Mouse (Mus musculus) heart, adult 8-10 months (tissue): ENCODE results near the gene Serinc3. TPM values are rescaled to one million over a fixed set of nuclear protein-coding genes. Genes with fewer than 3 reads are reported as not detected.
"Not testable (repeated sequence)": the region's sequence is repeated elsewhere in the genome, so short reads cannot be mapped to it uniquely, and the experiment has no call there.

ENCODE experiments used
- DNase-seq: peaks from one replicate; pipeline ENCODE4 v3.0.0; 2022; ENCODE audit warnings: low spot score
- total RNA-seq, 4 experiments: library from RNA; stranded (reverse); gene quantifications; 2 replicates each; pipeline ENCODE4 v1.2.4; 2022

Serinc3 gene
- total RNA-seq = 100 to 1,000 TPM; 272 to 302 (median 297) TPM

DNA sequence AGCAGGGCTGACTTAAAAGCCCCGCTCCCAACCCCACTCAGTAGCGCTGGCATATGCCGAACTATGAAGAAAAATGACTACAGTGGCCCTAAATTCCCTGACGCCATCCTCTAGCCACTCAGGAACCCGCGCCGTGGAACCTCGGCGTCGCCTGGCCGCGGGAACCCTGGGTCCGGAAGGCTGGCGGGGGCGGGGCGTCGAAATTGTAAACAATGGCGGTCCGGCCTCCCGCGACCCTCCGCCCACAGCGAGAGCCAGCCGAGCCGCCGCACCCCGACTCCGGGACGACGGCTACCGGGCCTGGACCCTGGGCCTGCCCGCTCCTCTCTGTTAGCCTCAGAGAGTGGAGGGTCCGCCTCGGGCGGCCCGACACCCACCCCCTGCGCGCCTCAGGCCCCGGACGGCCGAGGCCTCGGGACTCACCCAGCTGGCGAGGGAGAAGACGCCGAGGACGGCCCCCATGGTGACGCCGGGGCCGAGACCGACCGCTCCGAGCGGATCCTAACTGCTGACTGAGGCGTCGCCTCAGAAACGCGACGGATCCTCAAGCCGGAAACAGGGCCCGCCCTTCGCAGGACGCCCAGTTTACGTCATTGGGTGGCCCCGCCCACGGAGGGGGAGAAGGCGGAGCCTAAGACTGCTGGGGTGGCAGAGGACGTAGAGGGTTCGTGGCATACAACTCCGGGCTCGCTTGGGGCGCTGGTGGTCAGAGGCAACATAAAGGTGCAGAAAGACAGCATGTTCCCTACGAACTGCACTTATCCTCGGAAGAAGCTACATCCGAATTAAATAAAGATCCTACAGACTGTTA lies at the start of gene Serinc3:
Serinc3 (minus strand) TSS at position 557 of the 811 bp plus-strand sequence.
- DNase-seq = peak; percentile 99

DNA sequence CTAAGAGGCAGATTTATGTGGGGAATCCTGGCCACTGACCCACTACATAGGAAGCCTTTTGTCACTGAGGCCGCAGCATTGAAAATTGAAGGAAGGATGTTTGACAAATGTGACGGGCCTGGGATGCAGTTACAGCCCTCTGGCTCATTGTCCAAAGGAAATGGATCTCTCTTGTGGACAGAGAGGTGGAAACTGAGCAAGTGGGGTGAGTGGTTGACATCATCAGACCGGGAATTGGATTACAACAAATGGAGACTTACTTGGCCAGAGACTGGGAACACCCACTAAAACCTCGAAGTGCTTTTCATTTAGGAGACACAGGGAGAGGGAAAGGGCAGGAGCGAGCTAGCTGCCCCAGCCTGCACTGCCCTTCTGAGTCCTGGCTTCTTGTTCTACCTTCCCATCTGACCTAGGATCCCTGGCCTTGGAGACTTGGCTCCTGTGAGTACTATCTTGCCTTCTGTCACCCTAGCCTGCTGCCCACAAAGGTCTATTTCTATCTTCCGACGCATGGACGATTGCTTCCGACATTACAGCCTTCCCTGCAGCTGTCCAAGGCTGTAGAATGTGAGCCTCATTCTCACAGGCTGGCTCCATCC lies 48.9 kb upstream of the Serinc3 start:
- peak; percentile 82 for DNase-seq

DNA sequence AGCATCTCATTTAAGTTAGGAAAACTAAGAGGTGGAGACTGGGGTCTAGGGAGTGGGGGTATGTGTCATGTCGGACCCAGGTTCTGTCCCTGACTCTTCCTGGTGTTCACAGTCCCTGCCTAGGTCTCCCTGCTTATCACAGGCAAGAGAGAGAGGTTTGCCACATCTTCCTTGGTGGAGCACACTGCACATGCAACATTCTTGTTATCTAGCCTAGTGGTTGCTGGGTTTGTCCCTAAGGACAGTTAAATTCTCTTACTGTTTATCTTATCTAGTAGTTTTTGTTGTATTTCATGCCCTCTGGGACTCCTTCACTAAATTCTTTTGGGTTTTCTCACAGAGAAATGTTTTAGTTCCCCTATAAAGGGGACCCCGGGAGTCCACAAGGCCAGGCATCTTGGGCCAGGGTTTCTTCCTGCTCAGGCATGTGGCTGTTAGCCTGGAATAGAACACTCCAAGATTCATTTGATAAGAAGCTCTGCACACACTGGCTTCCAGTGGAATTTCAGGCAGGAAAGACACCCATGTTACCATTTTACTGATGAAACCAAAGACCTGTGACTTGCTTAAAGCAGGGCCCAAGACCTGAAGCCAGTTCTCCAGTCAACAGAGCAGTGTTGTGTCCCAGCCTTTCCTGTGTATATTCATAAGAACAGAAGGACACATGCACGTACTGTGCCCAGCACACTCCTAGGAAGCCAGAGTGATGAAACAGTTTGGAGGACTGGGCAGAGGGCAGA lies 48.1 kb upstream of the Serinc3 start:
- no peak for DNase-seq

DNA sequence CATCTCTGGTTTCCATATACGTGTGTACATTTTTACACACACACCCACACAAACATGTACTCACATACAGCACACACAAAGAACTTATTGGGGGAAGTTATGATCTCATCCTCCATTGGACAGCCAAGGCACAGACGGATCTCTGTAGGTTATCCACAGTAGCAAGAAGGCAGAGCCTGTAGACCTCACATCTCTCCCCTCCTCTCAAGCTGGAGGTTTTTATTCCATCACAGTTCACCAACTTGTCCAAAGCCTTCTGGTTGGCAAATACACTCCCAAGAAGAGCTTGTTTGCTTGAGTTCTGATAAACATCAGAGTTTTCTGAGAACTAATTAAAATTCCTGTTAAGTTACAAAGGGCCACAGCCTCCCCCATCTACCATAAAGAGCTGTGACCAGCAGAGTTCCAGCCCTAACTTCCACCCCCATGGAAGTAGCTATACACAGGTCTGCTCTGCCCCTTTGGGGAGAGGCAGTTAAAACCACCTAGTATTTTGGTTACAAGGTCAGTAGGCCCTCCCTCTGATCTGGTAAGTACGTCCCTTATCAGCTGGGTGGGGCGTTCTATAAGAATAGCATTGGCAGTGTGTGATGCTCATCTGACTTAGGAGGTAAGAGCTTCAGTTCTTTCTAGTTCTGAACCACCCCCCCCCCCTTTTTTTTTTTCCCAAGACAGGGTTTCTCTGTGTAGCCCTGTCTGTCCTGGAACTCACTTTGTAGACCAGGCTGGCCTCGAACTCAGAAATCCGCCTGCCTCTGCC lies 47.1 kb upstream of the Serinc3 start:
- no peak for DNase-seq

DNA sequence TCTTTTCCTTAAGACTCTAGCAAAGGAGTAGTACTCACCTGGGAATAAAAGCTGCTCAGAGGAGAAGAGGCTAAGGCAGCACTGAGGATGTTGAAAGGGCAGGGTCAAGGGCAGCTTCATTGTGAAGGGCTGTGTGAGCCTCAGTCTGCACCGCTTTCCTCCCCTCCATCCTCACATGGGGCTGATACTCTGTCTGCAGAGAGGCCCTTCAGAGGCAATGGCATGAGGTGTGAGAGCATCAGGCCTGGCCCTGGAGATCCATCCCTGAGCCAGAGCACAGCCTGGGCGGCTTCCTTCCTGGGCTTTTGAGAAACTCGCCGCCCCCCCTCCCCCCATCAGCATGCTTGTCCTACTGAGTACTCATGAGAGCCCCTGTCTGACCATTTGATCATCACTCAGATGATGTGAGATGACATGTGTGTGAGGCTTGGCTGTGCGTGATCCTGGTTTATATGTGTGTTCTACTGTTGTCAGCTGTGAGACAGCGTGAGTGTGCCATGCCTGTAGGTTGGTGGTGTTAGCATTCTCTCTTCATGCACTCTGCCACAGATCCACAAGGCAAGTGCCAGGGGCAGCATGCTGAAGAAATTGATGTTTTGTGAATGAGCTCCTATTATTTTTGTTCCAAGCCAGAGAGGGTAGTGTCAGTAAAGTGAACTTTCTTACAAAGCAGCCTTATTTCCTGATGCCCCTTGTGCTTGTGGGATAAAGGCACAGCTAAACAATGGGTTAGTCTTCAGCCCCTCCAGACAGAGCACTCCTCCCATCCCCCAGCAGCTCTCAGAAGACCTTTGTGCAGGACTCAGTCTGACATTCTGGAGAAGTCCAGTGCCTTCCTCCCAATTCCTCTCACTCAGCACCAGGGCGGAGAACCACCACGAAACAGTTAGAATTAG lies 45.7 kb upstream of the Serinc3 start:
- DNase-seq = no peak

DNA sequence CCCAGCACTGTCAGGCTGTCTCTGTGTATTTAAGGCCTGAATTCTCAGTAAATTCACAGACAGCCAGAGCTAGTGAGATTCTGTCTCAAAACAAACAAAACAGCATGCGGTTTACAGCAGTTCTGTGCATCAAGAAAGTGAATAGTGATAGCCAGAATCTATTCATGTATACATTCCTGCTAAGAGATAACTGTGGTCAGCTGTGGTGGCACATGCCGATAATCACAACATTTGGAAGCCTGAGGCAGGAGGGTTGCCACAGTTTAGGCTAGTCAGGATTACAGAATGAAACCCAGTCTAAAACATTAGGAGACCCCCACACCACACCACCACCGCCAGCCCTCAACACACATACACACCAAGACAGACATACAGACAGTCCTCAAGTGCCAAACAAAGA lies 44.8 kb upstream of the Serinc3 start:
- DNase-seq = no peak

DNA sequence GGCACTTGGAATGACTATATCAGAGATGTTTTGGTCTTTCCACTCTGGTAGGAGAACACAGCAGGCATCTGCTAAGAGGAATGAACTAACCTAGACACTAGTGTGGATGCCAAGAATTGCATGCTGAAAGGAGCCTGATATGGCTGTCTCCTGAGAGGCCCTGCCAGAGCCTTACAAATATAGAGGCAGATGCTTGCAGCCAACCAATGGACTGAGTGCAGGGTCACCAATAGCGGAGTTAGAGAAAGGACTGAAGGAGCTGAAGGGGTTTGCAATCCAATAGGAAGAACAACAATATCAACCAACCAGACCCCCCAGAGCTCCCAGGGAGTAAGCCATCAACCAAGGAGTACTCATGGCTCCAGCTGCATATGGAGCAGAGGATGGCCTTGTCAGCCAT lies 43.4 kb upstream of the Serinc3 start:
- not testable (repeated sequence) for DNase-seq

DNA sequence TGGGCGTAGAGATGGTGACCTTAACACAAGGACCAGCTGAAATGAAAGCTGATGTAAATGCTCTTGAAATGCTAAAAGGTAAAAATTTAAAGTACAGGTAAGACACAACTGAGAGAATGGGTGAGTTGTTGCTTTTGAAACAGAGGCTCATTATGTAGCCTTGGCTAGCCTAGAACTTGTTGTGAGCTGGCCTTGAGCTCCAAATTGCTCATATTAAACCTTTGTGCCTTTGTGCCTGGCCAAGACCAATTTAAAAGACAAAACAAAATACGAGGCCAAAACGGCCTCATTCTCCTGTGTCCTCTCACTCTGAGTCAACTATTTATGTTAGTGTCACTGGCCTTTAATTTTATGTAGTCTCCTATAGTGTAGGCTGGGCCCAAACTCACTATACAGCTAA lies 42.0 kb upstream of the Serinc3 start:
- DNase-seq = no peak

DNA sequence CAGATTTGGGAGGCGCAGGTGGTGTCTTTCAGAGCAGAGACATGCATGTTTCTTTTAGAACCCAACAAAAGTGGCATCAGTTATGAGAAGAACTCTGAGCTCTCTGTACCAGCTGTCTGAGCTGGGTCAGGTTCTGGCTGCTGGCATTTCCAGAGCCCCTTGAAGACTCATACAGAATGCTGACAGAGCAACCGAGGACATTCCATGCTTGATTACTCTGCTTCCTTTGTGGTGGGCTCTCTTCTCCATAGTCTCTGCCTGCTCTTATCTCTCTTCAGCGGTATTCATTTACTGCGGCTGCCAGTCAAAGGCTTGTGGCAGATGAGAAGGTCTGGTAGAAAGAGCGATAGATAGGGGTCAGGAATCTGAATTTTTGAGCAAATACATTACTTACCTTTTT lies 41.3 kb upstream of the Serinc3 start:
- DNase-seq = no peak

DNA sequence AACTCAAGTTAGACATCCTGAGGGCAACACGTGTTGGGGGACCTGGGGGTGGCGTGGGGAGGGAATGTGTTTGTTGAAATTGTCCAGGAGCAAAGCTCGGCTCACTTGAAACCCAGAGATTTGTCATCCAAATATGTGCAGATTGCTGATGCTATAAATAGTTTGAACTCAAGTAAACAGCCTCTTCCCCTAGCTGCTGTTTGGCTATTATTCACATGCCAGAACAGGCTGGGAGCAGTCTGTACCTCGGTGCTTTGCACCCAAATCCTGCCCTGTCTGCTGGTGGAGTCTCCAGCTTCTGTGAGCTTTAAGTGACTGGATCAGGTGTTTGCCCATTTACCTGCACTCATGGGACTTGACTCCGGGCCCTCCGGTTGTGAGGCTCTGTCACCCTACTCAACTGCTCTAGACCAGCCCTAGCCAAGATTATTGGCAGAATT lies 40.9 kb upstream of the Serinc3 start:
- peak; percentile 78 for DNase-seq

DNA sequence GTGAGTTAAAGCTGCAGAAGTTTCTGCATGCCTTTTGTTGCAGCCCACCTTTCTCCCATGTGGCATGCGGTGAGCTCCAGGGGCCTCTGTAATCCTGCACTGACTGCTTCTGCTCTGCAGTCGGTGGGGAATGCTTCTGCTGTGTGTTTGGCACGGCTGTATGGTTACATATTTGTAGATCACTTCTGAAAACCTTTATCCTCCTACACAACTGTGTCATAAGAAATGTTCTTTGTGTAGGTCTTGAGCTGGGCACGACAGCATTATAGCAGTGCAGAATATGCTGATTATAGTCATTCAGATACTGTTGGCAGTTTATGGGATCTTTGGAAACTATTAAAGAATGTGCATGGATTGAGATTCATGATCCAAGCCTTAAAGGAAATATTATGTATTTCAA lies 40.4 kb upstream of the Serinc3 start:
- DNase-seq = no peak

DNA sequence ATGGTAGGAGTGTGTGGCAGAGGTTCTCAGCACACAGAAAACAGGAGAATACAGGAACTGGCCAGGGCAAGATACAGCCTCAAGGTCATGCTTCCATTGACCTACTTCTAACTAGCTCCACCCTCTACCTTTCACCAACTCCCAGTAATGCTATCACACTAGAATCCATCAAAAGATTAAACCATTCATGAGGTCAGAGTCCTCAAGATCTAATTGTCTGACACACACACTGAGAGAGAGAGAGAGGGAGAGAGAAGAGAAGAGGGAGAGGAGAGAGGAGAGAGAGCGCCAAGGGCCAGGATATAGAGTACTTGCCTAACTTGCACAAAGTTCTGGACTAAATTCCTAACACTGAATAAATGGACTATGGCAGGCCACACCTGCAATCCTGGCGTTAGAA lies 37.4 kb upstream of the Serinc3 start:
- no peak for DNase-seq

DNA sequence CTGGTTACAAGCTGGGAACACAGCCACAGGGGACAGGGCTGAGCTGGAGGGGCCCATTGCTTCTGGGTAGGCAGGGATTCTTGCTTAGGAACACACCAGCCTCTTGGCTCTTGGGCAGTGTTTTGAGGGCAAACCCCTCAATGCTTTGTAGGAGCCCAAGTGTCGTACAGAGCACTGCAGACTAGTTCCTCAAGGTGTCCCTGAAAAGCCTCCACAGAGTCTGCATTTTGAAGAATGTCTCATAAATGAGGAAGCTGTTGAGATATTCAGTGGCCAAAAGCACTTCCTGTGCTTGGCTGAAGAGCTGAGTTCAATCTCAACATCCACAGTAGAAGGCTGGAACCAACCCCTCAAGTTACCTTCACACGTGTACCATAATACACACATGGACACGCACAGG lies 31.8 kb upstream of the Serinc3 start:
- DNase-seq = no peak

DNA sequence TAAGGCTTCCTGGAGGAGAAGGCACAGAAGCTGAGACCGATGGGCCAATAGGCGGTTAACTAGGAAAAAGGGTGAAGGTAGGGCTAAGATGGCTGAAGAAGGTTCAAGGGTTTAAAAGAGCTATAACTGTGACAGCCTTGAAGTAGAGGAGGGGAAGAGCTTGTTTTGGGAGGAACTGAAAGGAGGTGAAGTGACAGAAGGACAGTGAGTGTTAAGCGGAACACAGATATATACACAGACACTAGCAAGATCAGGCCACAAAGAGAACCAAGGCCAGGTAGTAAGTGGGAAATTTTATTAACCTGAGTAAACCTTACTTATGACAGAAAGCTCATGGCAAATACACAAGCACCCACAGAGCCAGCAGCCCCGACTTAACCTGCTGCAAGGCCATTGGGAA lies 31.4 kb upstream of the Serinc3 start:
- DNase-seq = no peak

DNA sequence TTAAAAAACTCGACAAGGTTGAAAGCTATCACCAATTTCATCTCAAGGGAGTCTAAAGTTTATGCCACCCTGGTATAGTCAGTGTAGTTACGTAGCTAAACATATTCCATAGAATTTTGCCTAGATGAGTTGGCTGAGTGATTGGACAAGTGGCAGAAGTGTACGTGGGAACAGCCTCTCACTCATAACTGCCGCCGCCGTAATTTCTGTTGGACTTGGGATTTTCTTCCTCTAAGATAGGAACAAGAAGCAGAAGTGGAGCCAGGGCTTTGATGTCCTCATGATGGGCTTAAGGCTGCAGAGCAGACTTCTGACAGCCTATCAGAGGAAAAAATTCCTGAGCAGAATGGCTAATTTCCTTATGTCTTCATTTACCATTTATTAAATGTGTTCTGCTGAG lies 30.7 kb upstream of the Serinc3 start:
- no peak for DNase-seq

DNA sequence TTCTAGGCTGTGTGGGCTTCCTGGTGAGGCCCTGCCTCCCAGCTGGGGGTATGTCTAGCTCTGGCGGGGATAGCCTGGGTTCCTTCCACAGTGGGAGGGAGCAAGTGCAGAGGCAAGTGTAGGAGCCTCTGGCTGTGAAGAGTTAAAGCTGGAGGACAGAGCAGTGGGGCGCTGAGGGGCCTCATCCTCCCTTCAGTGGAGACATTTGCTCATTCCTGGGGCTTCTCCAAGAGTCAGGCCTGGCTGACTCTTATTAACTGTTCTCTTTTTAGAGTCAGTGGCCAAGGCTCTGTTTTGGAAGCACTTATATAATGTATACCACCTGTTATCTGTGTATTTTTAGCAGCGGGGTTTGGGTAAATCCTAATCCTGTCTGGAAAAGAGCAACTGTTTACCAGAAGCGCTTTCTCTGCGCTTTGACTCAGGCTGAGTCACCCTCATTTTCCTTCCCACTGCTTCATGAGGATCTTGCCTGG lies 30.3 kb upstream of the Serinc3 start:
- no peak for DNase-seq

DNA sequence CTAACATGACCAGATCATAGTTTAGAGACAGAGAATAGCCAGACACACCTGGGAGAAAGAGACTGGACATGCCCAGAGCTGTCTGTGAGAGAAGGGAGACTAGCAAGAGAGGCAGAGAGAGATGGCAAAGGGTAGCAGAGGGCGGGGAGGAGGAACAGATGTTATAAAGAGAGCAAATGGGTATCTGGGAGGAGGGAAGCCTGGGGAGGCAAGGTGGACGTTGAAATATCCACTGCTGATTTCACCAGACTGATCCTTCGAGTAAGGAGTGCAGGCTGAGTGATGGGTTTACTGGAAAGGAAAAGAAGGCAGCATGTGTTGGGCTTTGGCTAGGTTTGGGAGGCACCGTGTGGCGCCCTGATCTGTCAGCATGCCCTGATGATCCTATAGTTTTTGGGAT lies 29.5 kb upstream of the Serinc3 start:
- DNase-seq = no peak

DNA sequence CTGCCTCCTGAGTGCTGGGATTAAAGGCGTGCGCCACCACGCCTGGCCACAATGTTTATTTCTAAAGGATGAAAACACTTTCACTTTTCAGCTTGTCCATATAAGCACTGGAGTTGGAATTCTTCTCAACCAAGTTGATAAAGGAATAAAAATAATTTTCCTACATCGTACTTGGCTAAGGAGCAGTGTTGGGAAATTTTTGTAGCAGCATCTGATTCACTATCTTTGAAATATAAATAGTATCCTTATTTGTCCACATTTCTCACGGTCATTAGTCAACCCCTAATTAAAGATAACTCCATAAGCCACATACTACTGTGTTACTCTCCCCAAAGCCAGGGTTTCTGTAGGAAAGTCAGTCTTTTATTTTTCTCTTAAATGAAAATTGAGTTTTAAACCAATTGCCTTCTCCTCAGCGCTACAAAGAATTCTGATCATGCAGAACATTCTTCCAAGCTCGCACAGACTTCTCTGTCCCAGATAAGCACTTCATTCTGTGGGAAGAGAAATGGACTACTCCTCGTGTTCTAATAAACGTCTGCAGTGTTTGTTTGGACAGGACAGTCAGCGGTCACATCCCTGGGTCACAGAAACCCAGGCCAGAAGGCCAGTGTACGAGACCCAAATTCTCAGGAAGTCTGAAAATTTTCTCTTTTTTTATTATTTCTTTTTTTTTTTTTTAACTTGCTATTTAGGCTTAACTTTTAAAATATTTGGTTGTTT lies 26.1 kb upstream of the Serinc3 start:
- no peak for DNase-seq

DNA sequence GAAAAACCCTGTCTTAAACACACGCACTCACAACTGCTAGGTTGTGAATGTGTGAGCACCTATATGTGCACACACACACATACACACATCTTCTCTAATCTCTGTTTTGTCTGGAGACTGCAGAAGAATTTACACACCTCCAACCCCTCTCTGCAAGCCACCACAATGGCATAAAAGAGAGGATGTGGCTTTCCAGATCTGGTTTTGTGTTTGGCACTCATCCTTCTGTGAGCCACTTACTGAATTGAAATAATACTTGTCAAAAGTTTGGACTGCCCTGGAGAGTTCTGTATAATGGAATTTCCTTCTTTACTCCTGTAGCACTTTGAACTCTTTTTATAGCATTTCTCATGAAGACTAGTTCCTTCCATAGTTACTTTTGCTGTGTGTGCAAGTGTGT lies 22.1 kb upstream of the Serinc3 start:
- DNase-seq = no peak

DNA sequence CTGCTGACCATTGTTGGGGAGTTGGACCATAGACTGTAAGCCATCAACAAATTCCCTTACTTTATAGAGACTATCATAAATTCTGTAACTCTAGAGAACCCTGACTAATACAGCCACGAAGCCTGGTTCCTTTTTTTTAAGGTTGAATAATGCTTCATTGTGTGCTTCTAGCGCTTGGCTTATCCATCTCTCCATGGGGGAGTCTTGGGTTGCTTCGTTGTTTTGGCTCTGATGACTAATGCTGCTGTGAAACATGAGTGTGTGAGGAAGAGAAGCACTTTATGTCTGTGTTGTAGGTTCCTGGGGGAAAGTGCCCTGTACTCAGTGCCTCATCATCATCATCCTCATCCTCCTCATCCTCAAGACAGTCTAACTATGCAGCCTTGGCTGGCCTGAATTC lies 19.0 kb upstream of the Serinc3 start:
- no peak for DNase-seq
